Mouse (Mus musculus): ENCODE measurements around the gene Clec3b. TPM values are rescaled to one million over a fixed set of nuclear protein-coding genes. Genes with fewer than 3 reads are reported as not detected.

Gene Clec3b
- polyA plus RNA-seq, 1 experiment from 2014 or later, result 0.32 TPM

- Histone ChIP-seq H3K9me3 (no peaks in the 10 kb centered on the region), H3K4me1 (no peaks in the 10 kb centered on the region), H3K27ac (no peak overlapping the region), H3K9ac (no peak overlapping the region), H3K36me3 (replicated peaks) (no peaks in the 10 kb centered on the region), H3K4me2 (no peak overlapping the region), H3K4me3 (replicated peaks) (no peak overlapping the region), H3K27me3 (no peaks in the 10 kb centered on the region)
- no peak for ATAC-seq (ENCODE audit: low FRiP score)
- WGBS, result 98% methylated on average over 5 of the region's 5 CpGs
Measured at GRCm38 (mm10) chr9:123187589-123187988, 36.8 kb downstream of the Clec3b start.

- Histone ChIP-seq H3K4me3 (replicated peaks) (no peak overlapping the region), H3K9ac (no peak overlapping the region), H3K9me3 (no peaks in the 10 kb centered on the region), H3K36me3 (replicated peaks) (no peaks in the 10 kb centered on the region), H3K4me2 (no peak overlapping the region), H3K4me1 (no peaks in the 10 kb centered on the region), H3K27me3 (no peaks in the 10 kb centered on the region), H3K27ac (no peak overlapping the region)
- WGBS, result 91% methylated on average over 2 of the region's 2 CpGs
- no peak for ATAC-seq (ENCODE audit: low FRiP score)
Measured at GRCm38 (mm10) chr9:123188271-123188670, 37.5 kb downstream of the Clec3b start.

GRCm38 (mm10) chr9:123200116-123200515 lies 49.4 kb downstream of the Clec3b start:
- no peaks in the 10 kb centered on the region for H3K27me3 ChIP-seq
- H3K9me3 ChIP-seq, result no peaks in the 10 kb centered on the region
- no peak for ATAC-seq (ENCODE audit: low FRiP score)
- no peaks in the 10 kb centered on the region for H3K4me1 ChIP-seq
- H3K4me2 ChIP-seq, result no peak overlapping the region
- WGBS, result 72% methylated on average over 3 of the region's 3 CpGs
- H3K27ac ChIP-seq, result no peak overlapping the region
- no peaks in the 10 kb centered on the region for H3K36me3 ChIP-seq (replicated peaks)
- H3K4me3 ChIP-seq (replicated peaks), result no peak overlapping the region
- no peak overlapping the region for H3K9ac ChIP-seq

- H3K9me3 ChIP-seq, result no peaks in the 10 kb centered on the region
- no peak overlapping the region for H3K4me2 ChIP-seq
- H3K27me3 ChIP-seq, result no peaks in the 10 kb centered on the region
- no peak overlapping the region for H3K9ac ChIP-seq
- no peaks in the 10 kb centered on the region for H3K36me3 ChIP-seq (replicated peaks)
- no peak for ATAC-seq (ENCODE audit: low FRiP score)
- 60% methylated on average over 2 of the region's 2 CpGs for WGBS
- H3K4me1 ChIP-seq, result no peaks in the 10 kb centered on the region
- no peak overlapping the region for H3K27ac ChIP-seq
- H3K4me3 ChIP-seq (replicated peaks), result no peak overlapping the region
Measured at GRCm38 (mm10) chr9:123206526-123206925, 55.8 kb downstream of the Clec3b start.

- no peaks in the 10 kb centered on the region for H3K9me3 ChIP-seq
Measured at GRCm38 (mm10) chr9:123206948-123207347, 56.2 kb downstream of the Clec3b start.

More at GRCm38 (mm10) chr9:123206948-123207347, 56.2 kb downstream of the Clec3b start:
- H3K4me2 ChIP-seq, result no peak overlapping the region
- H3K27ac ChIP-seq, result no peak overlapping the region
- ATAC-seq (ENCODE audit: low FRiP score), result no peak
- WGBS, result 84% methylated on average over 2 of the region's 2 CpGs
- no peaks in the 10 kb centered on the region for H3K36me3 ChIP-seq (replicated peaks)
- H3K9ac ChIP-seq, result no peak overlapping the region
- no peak overlapping the region for H3K4me3 ChIP-seq (replicated peaks)
- no peaks in the 10 kb centered on the region for H3K4me1 ChIP-seq
- no peaks in the 10 kb centered on the region for H3K27me3 ChIP-seq

Other genes starting within 250 kb of the Clec3b start
- gene Zfp105, start 227.9 kb upstream of the Clec3b start, polyA plus RNA-seq (2016; fragmentation: Nextera tagmentation; extraction: Ambion mirVana), result 33.2 and 33.3 TPM in 2 replicates
- gene 1110059G10Rik, start 199.9 kb upstream of the Clec3b start, polyA plus RNA-seq (2016; fragmentation: Nextera tagmentation; extraction: Ambion mirVana), result 33.1 and 38.3 TPM in 2 replicates
- 90.5 and 92.2 TPM in 2 replicates for gene Kif15, start 199.9 kb upstream of the Clec3b start, polyA plus RNA-seq (2016; fragmentation: Nextera tagmentation; extraction: Ambion mirVana)
- 16.6 and 17.8 TPM in 2 replicates for gene Tmem42, start 129.6 kb upstream of the Clec3b start, polyA plus RNA-seq (2016; fragmentation: Nextera tagmentation; extraction: Ambion mirVana)
- gene Tgm4, start 116.2 kb upstream of the Clec3b start, polyA plus RNA-seq (2016; fragmentation: Nextera tagmentation; extraction: Ambion mirVana), result 0.88 and 0.97 TPM in 2 replicates
- gene Zdhhc3, start 37.7 kb upstream of the Clec3b start, polyA plus RNA-seq (2016; fragmentation: Nextera tagmentation; extraction: Ambion mirVana), result 82.2 and 83.4 TPM in 2 replicates
- 111 and 116 TPM in 2 replicates for gene Exosc7, start 37.7 kb upstream of the Clec3b start, polyA plus RNA-seq (2016; fragmentation: Nextera tagmentation; extraction: Ambion mirVana)
- 0.73 and 0.77 TPM in 2 replicates for gene Cdcp1, start 65.1 kb downstream of the Clec3b start, polyA plus RNA-seq (2016; fragmentation: Nextera tagmentation; extraction: Ambion mirVana)
- 10.7 and 12.6 TPM in 2 replicates for gene Tmem158, start 109.8 kb downstream of the Clec3b start, polyA plus RNA-seq (2016; fragmentation: Nextera tagmentation; extraction: Ambion mirVana)
- gene Lars2, start 216.0 kb downstream of the Clec3b start, polyA plus RNA-seq (2016; fragmentation: Nextera tagmentation; extraction: Ambion mirVana), result 1,169 and 1,259 TPM in 2 replicates

Data from forebrain, embryonic 12.5 days (tissue).